ENCODE assay signal across 14 mouse cellular contexts in genomic region chr8:125515665-125516064, GRCm38 (mm10). TPM values are rescaled to one million over a fixed set of nuclear protein-coding genes. Genes with fewer than 3 reads are reported as not detected.
A peak's percentile ranks its signal among the peaks of the same experiment; 100 is the strongest.
DNase-seq lines count a peak whose midpoint lies in the region; ATAC-seq lines count a peak whose summit lies in the region.
"Had no signal": no experiment of that assay in that cellular context is flagged by ENCODE, and none has a peak within 500 bp of the region (broad histone marks: within the 10 kb centered on the region; RNA-seq: fewer than 3 reads in every experiment).

No protein-coding gene starts in this region.

- H3K4me1 ChIP-seq in hindbrain, embryonic 10.5 days (replicated peaks), result peaks cover 92% of the 10 kb centered on the region
- H3K4me1 ChIP-seq in hindbrain, embryonic 12.5 days, result peaks cover 41% of the 10 kb centered on the region
- peaks cover 70% of the 10 kb centered on the region for H3K4me1 ChIP-seq in heart, embryonic 16.5 days (ENCODE audit: control insufficient read depth, insufficient read depth, low read length)

- no peak overlapping the region for H3K9ac ChIP-seq in hindbrain, embryonic 12.5 days
- no peak overlapping the region for H3K9ac ChIP-seq in heart, embryonic 16.5 days (ENCODE audit: low read length)

- no peak overlapping the region for H3K4me3 ChIP-seq in hindbrain, embryonic 10.5 days
- no peak overlapping the region for H3K4me3 ChIP-seq in hindbrain, embryonic 12.5 days
- H3K4me3 ChIP-seq in heart, embryonic 16.5 days (ENCODE audit: low read length), result no peak overlapping the region

- H3K36me3 ChIP-seq in hindbrain, embryonic 10.5 days, result 0 out of 2 replicates have a peak, but pooled peaks cover 2% of the 10 kb centered on the region
- H3K36me3 ChIP-seq in hindbrain, embryonic 12.5 days, result no peaks in the 10 kb centered on the region
- peaks cover 3% of the 10 kb centered on the region; the same call in 1 of the 2 replicates for H3K36me3 ChIP-seq in heart, embryonic 16.5 days (ENCODE audit: control insufficient read depth, insufficient read depth)
- H3K36me3 ChIP-seq: G1E had no signal

- H3K27me3 ChIP-seq in hindbrain, embryonic 10.5 days (ENCODE audit: insufficient read depth, poor library complexity, severe bottlenecking), result peaks cover 5% of the 10 kb centered on the region; the same call in 1 of the 2 replicates
- no peaks in the 10 kb centered on the region for H3K27me3 ChIP-seq in hindbrain, embryonic 12.5 days
- no peaks in the 10 kb centered on the region for H3K27me3 ChIP-seq in heart, embryonic 16.5 days (ENCODE audit: control insufficient read depth, insufficient read depth, low read length)

- H3K9me3 ChIP-seq in hindbrain, embryonic 10.5 days, result no peaks in the 10 kb centered on the region
- H3K9me3 ChIP-seq in hindbrain, embryonic 12.5 days (replicated peaks), result no peaks in the 10 kb centered on the region
- no peaks in the 10 kb centered on the region for H3K9me3 ChIP-seq in heart, embryonic 16.5 days (replicated peaks; ENCODE audit: control insufficient read depth, low read length)

- peak overlapping the region; percentile 24; the same call in 1 of the 2 replicates for H3K27ac ChIP-seq in hindbrain, embryonic 10.5 days
- no peak overlapping the region for H3K27ac ChIP-seq in hindbrain, embryonic 12.5 days
- H3K27ac ChIP-seq in heart, embryonic 16.5 days (ENCODE audit: low read length), result peak overlapping the region; percentile 28

- ATAC-seq in hindbrain, embryonic 12.5 days (ENCODE audit: low FRiP score), result no peak
- no peak for ATAC-seq in heart, embryonic 16.5 days (replicated peaks; ENCODE audit: extremely low read depth, insufficient read depth, low FRiP score)

- no peak overlapping the region for H3K4me2 ChIP-seq in hindbrain, embryonic 12.5 days (replicated peaks)
- no peak overlapping the region for H3K4me2 ChIP-seq in heart, embryonic 16.5 days (ENCODE audit: low read depth, low read length)
- H3K4me2 ChIP-seq: liver, embryonic 11.5 days had no signal

- WGBS in hindbrain, embryonic 10.5 days, result 55% methylated on average over 8 of the region's 8 CpGs
- WGBS in hindbrain, embryonic 12.5 days, result 71% methylated on average over 8 of the region's 8 CpGs
- WGBS in heart, embryonic 16.5 days, result 39% methylated on average over 8 of the region's 8 CpGs

- DNase-seq in cerebellum, adult 11 months, result peak; percentile 32
- DNase-seq in cerebellum, postnatal 36 days, result no peak
- DNase-seq in hindbrain, embryonic 10.5 days (ENCODE audit: low spot score), result no peak
- DNase-seq in adrenal gland, postnatal 36 days, result peak; percentile 66 to 76
- no peak for DNase-seq in thymus, postnatal 4 days
- DNase-seq in gastrocnemius, adult 8-10 months (ENCODE audit: low spot score in 2 of 2), result no peak
- DNase-seq: gastrocnemius, postnatal 14 days; kidney, adult 9 months; layer of hippocampus, adult 9-11 months; right cerebral cortex, postnatal 4 days had no signal

RNA-seq across cellular contexts. Expression of gene Sipa1l2, which starts 53.9 kb away (rescaled TPM):
- polyA plus RNA-seq in hindbrain, embryonic 10.5 days (2016; fragmentation: Nextera tagmentation; extraction: Ambion mirVana), result 13.9 and 20.1 TPM in 2 replicates
- 36.4 and 37.5 TPM in 2 replicates for polyA plus RNA-seq in hindbrain, embryonic 12.5 days (2016; fragmentation: Nextera tagmentation; extraction: Ambion mirVana)
- total RNA-seq in adrenal gland, postnatal 36 days (2021), result 10 to 100 TPM; 53.1 to 63.7 TPM
- 19.9 and 24.4 TPM in 2 replicates for polyA plus RNA-seq in heart, embryonic 16.5 days (2015; fragmentation: Nextera tagmentation; extraction: Ambion mirVana)
- 1 to 10 TPM; 3.9 to 5.4 (median 4.5) TPM for total RNA-seq in gastrocnemius, adult 8-10 months (2022)
- polyA plus RNA-seq: G1E had no signal

Comparison
In these comparisons a context has a peak if more than half of its experiments do, and no peak if none do; other contexts are left out.
1. DNase-seq: peak in cerebellum, adult 11 months (single experiment) and adrenal gland, postnatal 36 days (2 of 2); none in cerebellum, postnatal 36 days (0 of 2), hindbrain, embryonic 10.5 days (single experiment), thymus, postnatal 4 days (single experiment) and gastrocnemius, adult 8-10 months (0 of 2).